Mouse (Mus musculus) CD4-positive, CD25-positive, alpha-beta regulatory T cell, adult 2 months (primary cell): ENCODE measurements around the gene Fdxacb1.

ENCODE experiments used
- DNase-seq: peaks from one replicate; pipeline ENCODE4 v3.0.0-alpha.2; 2012; ENCODE audit warnings: low read depth, low spot score

Fdxacb1 gene

GRCm38 (mm10) chr9:50803055-50803671 lies 35.1 kb downstream of the Fdxacb1 start:
- DNase-seq, result no peak

DNA sequence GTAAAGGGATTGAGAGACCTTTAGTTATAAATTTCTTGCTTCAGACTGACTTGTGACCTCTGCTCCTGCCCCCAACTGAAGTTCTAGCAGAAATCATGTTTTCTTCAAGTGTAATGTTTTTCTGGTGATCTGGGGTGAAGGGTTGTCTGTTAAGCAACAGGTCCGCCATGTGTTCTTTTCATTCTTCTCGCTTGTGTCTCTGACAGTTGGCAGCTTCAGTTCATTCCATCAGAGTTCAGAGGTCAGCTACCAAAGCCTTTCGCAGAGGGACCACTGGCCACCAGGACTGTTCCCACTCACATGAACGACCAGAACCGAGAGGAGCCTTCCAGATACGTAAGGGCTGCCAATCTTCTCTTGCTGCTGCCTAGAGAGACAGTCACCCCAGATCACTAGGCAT lies 40.4 kb downstream of the Fdxacb1 start:
- DNase-seq, result no peak

DNA sequence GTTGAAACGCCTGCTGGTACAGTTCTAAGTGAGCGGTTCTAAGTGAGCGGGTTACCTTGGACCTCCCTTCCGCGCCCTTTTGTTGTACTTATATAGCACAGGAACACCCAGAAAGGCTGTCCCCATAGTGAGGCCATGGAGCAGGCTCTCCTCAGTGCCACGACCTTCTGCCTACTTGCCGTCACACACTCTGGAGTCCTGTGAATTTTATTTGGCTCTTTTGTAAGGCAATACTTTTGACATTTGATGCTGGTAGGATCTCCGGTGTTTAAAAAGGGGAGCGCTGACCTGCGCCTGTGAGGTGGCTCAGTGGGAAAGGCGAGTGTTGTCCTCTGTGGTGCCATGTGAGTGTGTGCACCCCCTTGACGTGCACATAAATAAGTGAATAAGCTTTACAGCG lies 41.1 kb downstream of the Fdxacb1 start:
- DNase-seq, result no peak

GRCm38 (mm10) chr9:50811187-50811586 lies 43.2 kb downstream of the Fdxacb1 start:
- no peak for DNase-seq

GRCm38 (mm10) chr9:50811746-50812145 lies 43.7 kb downstream of the Fdxacb1 start:
- no peak for DNase-seq

- no peak for DNase-seq
Measured at GRCm38 (mm10) chr9:50813796-50814195, 45.8 kb downstream of the Fdxacb1 start.

- DNase-seq, result no peak
Measured at GRCm38 (mm10) chr9:50815666-50816065, 47.6 kb downstream of the Fdxacb1 start.

- no peak for DNase-seq
Measured at GRCm38 (mm10) chr9:50816512-50816911, 48.5 kb downstream of the Fdxacb1 start.

DNA sequence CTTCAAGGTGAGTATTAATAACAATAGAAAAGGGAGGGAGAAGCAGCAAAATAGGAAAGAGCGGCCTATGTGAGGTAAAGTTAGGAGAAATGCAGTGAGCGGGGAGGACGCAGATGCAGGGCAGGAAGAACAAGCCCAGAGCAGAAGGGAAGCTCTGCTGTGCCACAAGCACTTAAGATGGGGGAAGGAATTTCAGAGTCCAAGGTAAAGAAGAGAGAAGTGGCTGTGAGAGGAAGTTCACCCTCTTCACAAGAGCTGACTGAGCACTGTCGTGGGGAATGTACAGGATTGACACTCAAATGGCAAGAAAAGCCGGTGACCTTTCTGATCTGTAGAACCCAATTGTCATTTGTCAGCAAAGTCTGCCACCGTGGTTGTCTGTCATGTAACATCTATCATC lies 50.0 kb downstream of the Fdxacb1 start:
- DNase-seq, result no peak

- no peak for DNase-seq
Measured at GRCm38 (mm10) chr9:50819716-50820115, 51.7 kb downstream of the Fdxacb1 start.

GRCm38 (mm10) chr9:50821651-50822050 lies 53.6 kb downstream of the Fdxacb1 start:
- DNase-seq, result no peak

DNA sequence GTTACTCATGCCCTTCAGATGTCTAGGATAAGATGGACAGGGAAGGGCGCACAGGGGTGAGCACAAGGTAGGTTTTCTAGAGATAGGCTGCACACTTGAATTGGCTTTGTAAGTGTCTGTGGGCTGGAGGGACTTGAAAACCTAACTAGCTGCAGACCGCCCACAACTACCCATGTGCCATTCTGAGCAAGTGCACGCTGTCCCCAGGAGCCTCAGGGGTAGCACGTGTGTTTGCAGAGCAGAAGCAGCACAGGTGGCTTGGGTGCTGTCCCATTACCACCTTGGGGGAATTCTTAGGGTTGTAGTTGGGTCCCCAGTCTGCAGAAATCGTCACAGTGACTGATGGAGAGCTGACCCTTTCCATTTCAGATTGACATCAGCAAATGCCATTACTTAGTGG lies 54.2 kb downstream of the Fdxacb1 start:
- DNase-seq, result no peak
